Mouse (Mus musculus): ENCODE data around the gene B430306N03Rik. TPM values are rescaled to one million over a fixed set of nuclear protein-coding genes. Genes with fewer than 3 reads are reported as not detected.
"Not testable (repeated sequence)": the region's sequence is repeated elsewhere in the genome, so short reads cannot be mapped to it uniquely, and the experiment has no call there.

B430306N03Rik gene
- total RNA-seq (2014; rRNA removed) (0.08 and 0.19 TPM in 2 replicates), polyA plus RNA-seq (2015; fragmentation: Nextera tagmentation; extraction: Ambion mirVana) (0.21 TPM in 1 of 2 replicates, not detected in the other)

DNA sequence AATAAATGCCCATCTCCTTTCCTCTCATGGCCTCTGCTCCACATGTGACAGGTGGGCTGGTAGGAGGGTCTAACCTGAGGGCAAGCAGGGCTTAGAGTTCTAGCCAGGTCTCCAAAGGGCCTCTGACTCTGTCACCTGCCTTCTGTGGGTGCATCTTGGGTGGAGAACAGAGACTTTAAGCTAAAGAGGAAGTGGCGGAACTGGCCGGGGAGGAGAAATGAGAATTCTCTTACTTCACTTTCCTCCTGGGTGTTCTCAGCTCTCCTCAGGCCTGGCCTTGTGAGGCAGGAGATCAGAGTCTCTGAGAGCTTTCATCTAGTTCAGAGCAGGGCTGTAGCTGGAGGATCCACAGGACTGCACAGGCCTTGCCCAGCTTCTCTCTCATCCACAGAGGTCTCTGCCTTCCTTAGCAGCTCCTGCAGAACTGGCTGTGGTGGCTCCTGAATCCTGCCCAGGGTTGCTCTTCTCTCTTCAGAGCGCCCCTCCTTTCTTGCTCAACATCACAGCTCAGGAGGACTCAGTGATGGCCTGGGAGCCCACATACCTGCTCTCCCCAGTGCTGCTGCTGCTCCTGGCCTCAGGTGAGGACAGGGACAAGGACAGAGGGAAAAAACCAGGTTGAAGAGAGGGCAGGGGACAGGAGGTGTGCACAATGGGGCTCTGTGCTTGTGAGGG, at the start of gene B430306N03Rik:
TSS of gene B430306N03Rik (plus strand) at position 237 of the 675 bp plus-strand sequence.
- ATAC-seq; H3K9me3 ChIP-seq (ENCODE audit: low read length); H3K36me3 ChIP-seq (ENCODE audit: insufficient read depth); H3K27ac ChIP-seq (ENCODE audit: low read depth, low read length); H3K9ac ChIP-seq; H3K4me1 ChIP-seq (ENCODE audit: insufficient read depth); DNase-seq; H3K27me3 ChIP-seq (ENCODE audit: insufficient read depth, low read length); H3K4me2 ChIP-seq (ENCODE audit: low read depth); H3K4me3 ChIP-seq (ENCODE audit: low read depth, low read length): not testable (repeated sequence)
- WGBS, result 87% methylated on average over 3 of the region's 3 CpGs

DNA sequence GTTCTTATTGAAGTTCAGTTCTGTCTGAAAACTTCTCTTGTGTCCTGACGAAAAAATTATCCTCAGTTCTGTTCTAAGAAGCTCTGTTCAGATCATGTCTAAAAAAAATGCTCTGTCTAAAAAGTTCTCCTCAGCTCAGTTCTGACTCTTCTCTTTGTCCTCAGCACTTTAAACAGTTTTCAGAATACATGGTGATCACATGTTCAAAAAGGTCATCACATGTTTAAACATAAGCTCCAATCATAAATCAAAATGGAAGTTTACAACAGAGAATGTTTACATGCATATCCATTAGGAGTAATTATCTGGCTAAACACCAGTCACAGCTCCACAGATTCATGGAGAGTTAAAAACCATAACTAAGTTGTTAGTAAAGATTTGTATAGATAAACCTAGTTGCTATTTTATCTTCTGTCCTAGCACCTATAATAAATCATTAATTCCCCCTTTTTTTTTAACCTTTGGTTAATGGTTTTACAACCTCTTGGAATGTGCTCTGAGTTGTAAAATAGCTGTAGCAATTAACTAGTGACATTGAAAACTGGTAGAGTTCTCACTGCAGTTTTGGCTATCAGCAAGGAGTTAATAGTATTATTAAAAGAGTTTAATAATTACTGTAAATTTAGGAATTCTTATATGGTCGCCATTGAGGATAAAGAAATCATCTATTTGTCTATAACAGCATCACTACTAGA, 49.2 kb upstream of the B430306N03Rik start:
- H3K4me1 ChIP-seq (ENCODE audit: insufficient read depth), result no peaks in the 10 kb centered on the region
- no peak overlapping the region for H3K27ac ChIP-seq (ENCODE audit: low read depth, low read length)
- TF ChIP-seq CTCF (IDR thresholded peaks at IDR 0.05; ENCODE audit: low read depth), result no peak
- no peak overlapping the region for H3K4me2 ChIP-seq (ENCODE audit: low read depth)
- H3K9ac ChIP-seq, result no peak overlapping the region
- H3K9me3 ChIP-seq (ENCODE audit: low read length), result no peaks in the 10 kb centered on the region
- H3K4me3 ChIP-seq (ENCODE audit: low read depth, low read length), result no peak overlapping the region
- H3K36me3 ChIP-seq (ENCODE audit: insufficient read depth), result no peaks in the 10 kb centered on the region
- ATAC-seq, result no peak
- 34% methylated on average over 2 of the region's 2 CpGs for WGBS
- no peak for DNase-seq
- H3K27me3 ChIP-seq (ENCODE audit: insufficient read depth, low read length), result no peaks in the 10 kb centered on the region

DNA sequence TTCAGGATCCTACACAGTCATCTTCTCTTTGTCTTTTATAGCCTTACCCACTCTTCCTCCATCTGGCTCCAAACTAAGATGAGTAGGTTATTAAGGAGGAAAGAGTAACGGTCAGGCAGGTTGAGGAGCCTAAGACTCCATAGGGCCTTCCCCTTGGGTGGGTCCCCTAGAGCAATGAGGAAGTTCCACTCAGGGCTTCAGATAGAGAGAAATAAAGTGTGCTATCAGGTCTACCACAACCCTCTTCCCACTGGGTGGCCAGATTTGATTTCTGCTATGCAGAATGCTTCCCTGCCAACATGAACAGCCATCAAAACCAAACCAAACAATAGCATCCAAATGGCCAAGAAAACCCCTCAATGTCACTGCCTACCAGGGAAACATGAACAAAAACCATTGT, 48.4 kb upstream of the B430306N03Rik start:
- no peak overlapping the region for H3K27ac ChIP-seq (ENCODE audit: low read depth, low read length)
- TF ChIP-seq CTCF (IDR thresholded peaks at IDR 0.05; ENCODE audit: low read depth), result no peak
- ATAC-seq (no peak), DNase-seq (no peak)
- H3K9me3 ChIP-seq (ENCODE audit: low read length), result no peaks in the 10 kb centered on the region
- no peaks in the 10 kb centered on the region for H3K27me3 ChIP-seq (ENCODE audit: insufficient read depth, low read length)
- H3K4me2 ChIP-seq (ENCODE audit: low read depth), result no peak overlapping the region
- H3K9ac ChIP-seq, result no peak overlapping the region
- no peak overlapping the region for H3K4me3 ChIP-seq (ENCODE audit: low read depth, low read length)
- WGBS, result 100% methylated on average over 1 of the region's 1 CpGs
- no peaks in the 10 kb centered on the region for H3K36me3 ChIP-seq (ENCODE audit: insufficient read depth)
- no peaks in the 10 kb centered on the region for H3K4me1 ChIP-seq (ENCODE audit: insufficient read depth)

DNA sequence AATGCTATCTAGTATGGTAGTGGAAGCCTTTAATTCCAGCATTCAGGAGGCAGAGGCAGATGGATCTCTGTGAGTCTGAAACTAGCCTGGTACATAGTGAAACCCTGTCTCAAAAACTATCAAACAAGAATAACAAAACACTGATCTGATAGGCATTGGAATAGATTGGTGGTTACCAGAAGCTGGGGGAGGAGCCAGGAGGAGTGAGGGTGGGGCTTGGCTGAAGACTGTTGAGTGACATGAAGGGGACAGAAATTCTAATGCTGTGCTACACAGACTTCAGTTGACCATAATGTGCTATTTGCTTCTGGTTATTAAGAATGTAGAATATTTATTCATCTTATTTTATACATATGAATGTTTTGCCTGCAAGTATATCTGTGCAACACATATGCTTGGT, 47.7 kb upstream of the B430306N03Rik start:
- Histone ChIP-seq H3K36me3 (ENCODE audit: insufficient read depth) (no peaks in the 10 kb centered on the region), H3K4me2 (ENCODE audit: low read depth) (no peak overlapping the region), H3K9ac (no peak overlapping the region), H3K4me3 (ENCODE audit: low read depth, low read length) (no peak overlapping the region), H3K4me1 (ENCODE audit: insufficient read depth) (no peaks in the 10 kb centered on the region), H3K27ac (ENCODE audit: low read depth, low read length) (no peak overlapping the region), H3K9me3 (ENCODE audit: low read length) (no peaks in the 10 kb centered on the region), H3K27me3 (ENCODE audit: insufficient read depth, low read length) (no peaks in the 10 kb centered on the region)
- ATAC-seq (no peak), DNase-seq (no peak)
- no peak for TF ChIP-seq CTCF (IDR thresholded peaks at IDR 0.05; ENCODE audit: low read depth)

DNA sequence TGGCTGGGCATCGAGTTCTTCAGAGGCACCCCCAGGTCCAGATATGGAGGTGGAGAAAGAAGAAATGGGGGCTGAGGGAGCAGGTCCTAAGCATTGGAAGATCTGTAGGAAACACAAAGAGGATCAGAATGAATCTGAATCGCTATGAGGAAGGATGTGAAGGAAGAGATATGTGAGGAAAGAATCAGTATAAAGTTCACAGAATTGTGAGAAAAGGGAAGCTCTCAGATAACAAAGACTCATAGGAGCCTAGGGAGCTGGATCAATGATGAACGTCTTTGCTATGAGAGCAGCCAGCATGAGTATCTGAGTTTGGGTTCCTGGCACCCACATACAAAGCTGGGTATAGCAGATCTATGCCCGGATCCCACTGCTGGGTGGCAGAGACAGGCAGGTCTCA, 46.1 kb upstream of the B430306N03Rik start:
- no peaks in the 10 kb centered on the region for H3K4me1 ChIP-seq (ENCODE audit: insufficient read depth)
- H3K9me3 ChIP-seq (ENCODE audit: low read length), result no peaks in the 10 kb centered on the region
- no peaks in the 10 kb centered on the region for H3K27me3 ChIP-seq (ENCODE audit: insufficient read depth, low read length)
- DNase-seq, result no peak
- no peaks in the 10 kb centered on the region for H3K36me3 ChIP-seq (ENCODE audit: insufficient read depth)
- H3K27ac ChIP-seq (ENCODE audit: low read depth, low read length), result no peak overlapping the region
- WGBS, result 79% methylated on average over 4 of the region's 4 CpGs
- no peak for ATAC-seq
- no peak overlapping the region for H3K9ac ChIP-seq
- no peak for TF ChIP-seq CTCF (IDR thresholded peaks at IDR 0.05; ENCODE audit: low read depth)
- H3K4me2 ChIP-seq (ENCODE audit: low read depth), result no peak overlapping the region
- H3K4me3 ChIP-seq (ENCODE audit: low read depth, low read length), result no peak overlapping the region

DNA sequence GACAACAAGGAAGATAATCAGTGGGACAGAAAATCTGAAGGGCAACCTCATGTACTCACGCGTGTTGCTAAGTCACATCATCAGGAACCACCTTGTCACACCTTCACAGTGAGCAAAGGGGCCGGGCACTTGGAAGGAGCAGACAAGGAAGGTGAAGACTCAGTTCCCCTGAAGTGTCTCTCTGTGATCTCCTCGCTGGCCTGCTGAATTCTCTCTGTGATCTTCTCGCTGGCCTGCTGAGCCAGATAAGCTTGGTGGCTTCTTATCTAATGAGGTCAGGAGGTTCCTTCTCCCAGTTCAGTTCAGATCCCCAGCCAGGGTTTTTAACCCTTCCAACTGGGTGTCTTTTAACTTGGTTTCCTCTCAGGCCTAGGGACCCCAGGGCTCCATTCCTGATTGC, 43.8 kb upstream of the B430306N03Rik start:
- Histone ChIP-seq H3K4me3 (ENCODE audit: low read depth, low read length) (no peak overlapping the region), H3K27me3 (ENCODE audit: insufficient read depth, low read length) (no peaks in the 10 kb centered on the region), H3K9me3 (ENCODE audit: low read length) (no peaks in the 10 kb centered on the region), H3K4me2 (ENCODE audit: low read depth) (no peak overlapping the region), H3K36me3 (ENCODE audit: insufficient read depth) (no peaks in the 10 kb centered on the region), H3K9ac (no peak overlapping the region), H3K27ac (ENCODE audit: low read depth, low read length) (no peak overlapping the region), H3K4me1 (ENCODE audit: insufficient read depth) (no peaks in the 10 kb centered on the region)
- no peak for DNase-seq
- ATAC-seq, result no peak
- WGBS, result 87% methylated on average over 5 of the region's 5 CpGs
- TF ChIP-seq CTCF (IDR thresholded peaks at IDR 0.05; ENCODE audit: low read depth), result no peak

DNA sequence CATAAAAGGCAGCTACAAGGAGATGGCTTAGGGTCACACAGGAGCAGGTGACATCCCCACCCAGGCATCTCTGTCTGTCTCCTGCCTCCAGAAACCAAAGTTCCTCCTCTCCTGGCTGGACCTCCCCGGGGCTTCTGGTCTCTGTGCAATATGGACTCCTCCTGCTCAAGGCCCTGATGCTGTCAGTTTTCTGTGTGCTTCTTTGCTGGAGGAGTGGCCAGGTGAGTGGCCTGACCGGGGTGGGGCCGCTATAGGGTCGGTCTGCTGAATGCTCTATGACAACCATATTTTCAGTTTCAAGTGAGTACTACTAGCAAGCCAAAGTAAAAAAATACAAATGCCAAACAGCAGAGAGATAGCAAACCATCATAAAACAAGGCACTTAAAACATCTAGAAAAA, 43.3 kb upstream of the B430306N03Rik start:
- DNase-seq, result no peak
- H3K4me2 ChIP-seq (ENCODE audit: low read depth), result no peak overlapping the region
- no peak overlapping the region for H3K9ac ChIP-seq
- ATAC-seq, result no peak
- 93% methylated on average over 4 of the region's 4 CpGs for WGBS
- no peak overlapping the region for H3K27ac ChIP-seq (ENCODE audit: low read depth, low read length)
- TF ChIP-seq CTCF (IDR thresholded peaks at IDR 0.05; ENCODE audit: low read depth), result no peak
- no peaks in the 10 kb centered on the region for H3K9me3 ChIP-seq (ENCODE audit: low read length)
- H3K36me3 ChIP-seq (ENCODE audit: insufficient read depth), result no peaks in the 10 kb centered on the region
- no peak overlapping the region for H3K4me3 ChIP-seq (ENCODE audit: low read depth, low read length)
- no peaks in the 10 kb centered on the region for H3K27me3 ChIP-seq (ENCODE audit: insufficient read depth, low read length)
- H3K4me1 ChIP-seq (ENCODE audit: insufficient read depth), result no peaks in the 10 kb centered on the region

Measured in forebrain, postnatal 0 days (tissue).